Comparison of ENCODE assay signal across 27 mouse cellular contexts in the genomic region with DNA sequence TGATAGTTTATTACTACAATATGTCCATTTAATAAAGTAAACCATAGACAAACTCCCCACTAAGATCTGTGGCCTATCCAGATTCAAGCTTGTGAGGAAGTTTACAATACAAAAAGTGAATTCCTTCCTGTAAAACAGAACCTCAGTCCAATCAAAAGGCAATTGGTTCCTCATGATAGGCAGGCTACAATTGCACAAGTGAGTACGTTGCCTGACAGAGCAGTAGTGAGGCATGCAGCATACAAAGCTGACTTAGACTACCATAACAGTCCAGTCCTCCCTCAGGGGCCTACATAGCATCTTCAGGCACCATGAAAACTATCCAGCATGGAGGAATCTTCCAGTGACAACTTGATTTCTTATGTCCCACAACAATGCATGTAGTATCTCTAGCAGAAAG.
"Had no signal": no experiment of that assay in that cellular context is flagged by ENCODE, and none has a peak within 500 bp of the region (broad histone marks: within the 10 kb centered on the region; RNA-seq: fewer than 3 reads in every experiment).

No protein-coding gene starts in this region.

- H3K27me3 ChIP-seq: heart, embryonic 13.5 days; heart, embryonic 15.5 days; hindbrain, embryonic 12.5 days; kidney, embryonic 15.5 days; limb, embryonic 13.5 days; limb, embryonic 15.5 days; liver, embryonic 12.5 days had no signal

- H3K4me1 ChIP-seq: heart, embryonic 13.5 days; heart, embryonic 15.5 days; hindbrain, embryonic 10.5 days; hindbrain, embryonic 12.5 days; kidney, embryonic 15.5 days; limb, embryonic 13.5 days; limb, embryonic 15.5 days; liver, embryonic 12.5 days had no signal

- H3K9ac ChIP-seq: heart, embryonic 13.5 days; heart, embryonic 15.5 days; hindbrain, embryonic 12.5 days; hindbrain, embryonic 14.5 days; kidney, embryonic 15.5 days; limb, embryonic 13.5 days; limb, embryonic 15.5 days; liver, embryonic 12.5 days had no signal

- DNase-seq: gastrocnemius, adult 2 months; gastrocnemius, postnatal 10 days; gastrocnemius, postnatal 25 days; heart, adult 11 months; heart, adult 2 months; heart, postnatal 14 days; heart, postnatal 36 days; kidney, adult 11 months; kidney, adult 2 months; kidney, adult 9 months; kidney, postnatal 14 days; kidney, postnatal 36 days; left cerebral cortex, postnatal 4 days had no signal

- H3K4me3 ChIP-seq: gastrocnemius, adult 2 months; heart, adult 2 months; heart, embryonic 13.5 days; heart, embryonic 15.5 days; hindbrain, embryonic 10.5 days; hindbrain, embryonic 12.5 days; kidney, embryonic 15.5 days; layer of hippocampus, adult 2 months; limb, embryonic 13.5 days; limb, embryonic 15.5 days; liver, embryonic 12.5 days had no signal

- H3K36me3 ChIP-seq: heart, embryonic 13.5 days; heart, embryonic 15.5 days; hindbrain, embryonic 10.5 days; hindbrain, embryonic 12.5 days; kidney, embryonic 15.5 days; limb, embryonic 13.5 days; limb, embryonic 15.5 days; liver, embryonic 12.5 days had no signal

- H3K9me3 ChIP-seq: heart, embryonic 13.5 days; heart, embryonic 15.5 days; hindbrain, embryonic 10.5 days; hindbrain, embryonic 12.5 days; kidney, embryonic 15.5 days; limb, embryonic 13.5 days; limb, embryonic 15.5 days; liver, embryonic 12.5 days had no signal

- H3K27ac ChIP-seq: gastrocnemius, adult 2 months; heart, adult 2 months; heart, embryonic 13.5 days; heart, embryonic 15.5 days; hindbrain, embryonic 10.5 days; hindbrain, embryonic 12.5 days; hindbrain, embryonic 14.5 days; kidney, embryonic 15.5 days; kidney, postnatal 0 days; layer of hippocampus, adult 2 months; limb, embryonic 13.5 days; limb, embryonic 15.5 days; liver, embryonic 12.5 days had no signal

- ATAC-seq: hindbrain, embryonic 16.5 days; intestine, embryonic 16.5 days; liver, embryonic 12.5 days had no signal

- H3K4me2 ChIP-seq: heart, embryonic 11.5 days; heart, embryonic 13.5 days; heart, embryonic 15.5 days; hindbrain, embryonic 12.5 days; hindbrain, embryonic 14.5 days; kidney, embryonic 15.5 days; limb, embryonic 13.5 days; limb, embryonic 15.5 days; liver, embryonic 12.5 days had no signal
